Mouse (Mus musculus) E14TG2a.4 (cell line): ENCODE data around the gene Lztfl1.

ENCODE experiments used
- CTCF ChIP-seq: conservative IDR thresholded peaks from 2 replicates; pipeline ENCODE4 v1.5.1; 2014; ENCODE audit warnings: low read length
- NANOG ChIP-seq: IDR thresholded peaks from 2 replicates; pipeline ENCODE4 v1.6.1; 2014; ENCODE audit warnings: borderline replicate concordance, low read length, mixed read lengths
- POU5F1 ChIP-seq: IDR thresholded peaks from 2 replicates; pipeline ENCODE4 v1.6.1; 2014; ENCODE audit warnings: low read length, borderline replicate concordance

DNA sequence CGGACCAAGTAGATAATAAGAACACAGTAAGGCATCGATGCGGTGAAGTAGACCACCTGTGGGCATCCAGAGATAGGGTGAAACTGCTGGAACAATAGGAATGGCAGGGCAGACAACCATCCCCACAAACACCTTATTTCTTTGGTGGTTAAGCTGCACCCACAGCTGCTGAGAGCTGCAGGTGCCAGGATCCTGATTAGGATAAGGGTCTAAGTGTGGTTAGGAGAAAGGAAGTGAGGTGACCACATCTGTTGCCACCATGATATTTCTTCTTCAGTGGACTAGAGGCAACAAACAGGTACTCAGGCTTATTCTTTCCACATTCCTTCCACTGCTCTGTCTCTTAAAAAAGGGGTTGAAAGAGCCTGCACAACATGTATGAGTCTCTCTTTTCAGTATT, 60.0 kb downstream of the Lztfl1 start:
- TF ChIP-seq CTCF (no peak), POU5F1 (no peak), NANOG (no peak)
